Mouse (Mus musculus) B cell, adult 67 days (primary cell): Measurements from ENCODE around the gene Olfr275. TPM values are rescaled to one million over a fixed set of nuclear protein-coding genes. Genes with fewer than 3 reads are reported as not detected.

ENCODE experiments used
- total RNA-seq, 2 experiments: library from RNA; stranded (reverse); gene quantifications; 4 replicates each; pipeline ENCODE4 v1.2.4; 2023

Olfr275 gene
- not detected for total RNA-seq

GRCm38 (mm10) chr4:52814304-52814703, at the start of gene Olfr275:
Gene Olfr275 (plus strand): TSS chr4:52814604.

DNA sequence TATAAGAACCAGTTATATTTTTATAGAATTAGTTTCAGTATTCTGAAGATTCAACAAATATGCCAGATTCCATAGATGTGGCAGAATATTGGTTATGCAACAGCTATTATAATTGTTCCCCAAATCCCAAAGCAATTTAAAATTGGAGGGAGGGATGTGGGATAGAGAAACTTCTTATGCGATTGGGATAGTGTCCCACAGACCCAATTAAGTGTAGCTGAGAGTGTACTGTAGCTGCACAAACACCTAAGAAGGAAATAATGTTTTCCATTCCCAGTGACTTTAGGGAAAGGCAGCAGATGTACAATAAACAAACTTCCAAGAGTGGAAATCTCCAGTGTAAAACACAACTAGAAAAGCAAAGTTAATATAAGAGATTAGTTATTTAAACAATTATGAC, 44.7 kb downstream of the Olfr275 start, which contains the start of gene Olfr273:
Olfr273 (minus strand) TSS at position 101 of the 400 bp plus-strand sequence.

Other genes starting within 250 kb of the Olfr275 start
- not detected for gene Toporsl, start 218.3 kb upstream of the Olfr275 start, total RNA-seq
- gene Olfr273, start 44.6 kb downstream of the Olfr275 start, total RNA-seq: not detected
- not detected for gene Olfr272, start 104.6 kb downstream of the Olfr275 start, total RNA-seq
- gene Olfr270, start 149.9 kb downstream of the Olfr275 start, total RNA-seq: not detected
- not detected for gene Nipsnap3a, start 174.7 kb downstream of the Olfr275 start, total RNA-seq
- gene Nipsnap3b, start 197.3 kb downstream of the Olfr275 start, total RNA-seq: 10 to 100 TPM; 35.8 to 48.5 TPM